Mouse (Mus musculus) liver, embryonic 13.5 days (tissue): ENCODE results near the gene Fam76b. TPM values are rescaled to one million over a fixed set of nuclear protein-coding genes. Genes with fewer than 3 reads are reported as not detected.

Experiments
- ATAC-seq: fragments of 200-750 bp; cut with Nextera tagmentation; 2 replicates; pipeline ENCODE4 v1.8.0; 2017; ENCODE audit warnings: low read depth, mild to moderate bottlenecking, moderate number of reproducible peaks, moderate library complexity
- DNase-seq: peaks from one replicate; pipeline ENCODE4 v3.0.0; 2022
- H3K27ac ChIP-seq: fragments of 300-500 bp; sonication (generic); 2 replicates; pipeline ENCODE4 v1.5.1; 2015; ENCODE audit warnings: moderate library complexity, mild to moderate bottlenecking, inconsistent platforms
- H3K27me3 ChIP-seq: fragments of 300-500 bp; sonication (generic); 2 replicates; pipeline ENCODE4 v1.6.1; 2015; ENCODE audit warnings: mild to moderate bottlenecking, inconsistent platforms
- H3K36me3 ChIP-seq: fragments of 300-500 bp; sonication (generic); 2 replicates; pipeline ENCODE4 v1.6.1; 2015; ENCODE audit warnings: mild to moderate bottlenecking, inconsistent platforms
- H3K4me1 ChIP-seq: fragments of 300-500 bp; sonication (generic); replicated peaks from 2 replicates; pipeline ENCODE4 v1.6.1; 2015; ENCODE audit warnings: inconsistent platforms
- H3K4me2 ChIP-seq: fragments of 300-500 bp; sonication (generic); 2 replicates; pipeline ENCODE4 v1.6.1; 2015; ENCODE audit warnings: inconsistent platforms, mild to moderate bottlenecking, moderate library complexity
- H3K4me3 ChIP-seq: fragments of 300-500 bp; sonication (generic); replicated peaks from 2 replicates; pipeline ENCODE4 v1.5.1; 2015; ENCODE audit warnings: mild to moderate bottlenecking, inconsistent platforms
- H3K9ac ChIP-seq: fragments of 300-500 bp; sonication (generic); 2 replicates; pipeline ENCODE4 v1.6.1; 2015; ENCODE audit warnings: mild to moderate bottlenecking, inconsistent platforms
- H3K9me3 ChIP-seq: fragments of 300-500 bp; sonication (generic); replicated peaks from 2 replicates; pipeline ENCODE4 v1.6.1; 2016; ENCODE audit warnings: inconsistent platforms
- WGBS: fragments of 180-500 bp; shearing (Covaris S2); methylation state at CpG from one replicate; pipeline ENCODE4 v1.1.7; 2015; ENCODE audit not compliant: insufficient replicate concordance; 5-methylcytosine and 5-hydroxymethylcytosine counted together
- polyA plus RNA-seq: library from polyadenylated mRNA; unstranded; fragments of >200 nt; fragmentation: Nextera tagmentation; extraction: Ambion mirVana; gene quantifications from 2 replicates; pipeline ENCODE4 v1.2.1, GENCODE M21; 2015

Fam76b gene
- polyA plus RNA-seq, 1 experiment from 2014 or later = 8.3 TPM

DNA sequence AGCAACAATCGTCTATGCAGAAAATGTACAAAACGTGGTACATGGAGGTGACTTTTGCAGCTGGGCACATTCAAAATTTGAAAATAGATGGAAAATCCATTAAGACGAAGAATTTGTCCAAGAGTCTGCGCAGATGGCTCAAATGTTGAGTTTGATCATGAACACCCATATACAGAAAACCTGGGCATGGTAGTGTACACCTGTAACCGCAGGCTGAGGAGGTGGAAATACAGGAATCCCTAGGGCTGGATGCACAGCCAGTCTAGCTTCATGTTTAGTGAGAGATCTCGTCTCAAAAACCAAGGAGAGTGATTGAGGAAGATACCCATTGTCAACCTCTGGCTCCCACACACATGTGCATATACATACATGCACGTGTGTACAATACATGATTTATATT lies 44.1 kb downstream of the Fam76b start:
- ATAC-seq (no peak), DNase-seq (no peak)
- Histone ChIP-seq H3K27me3 (no peaks in the 10 kb centered on the region), H3K9me3 (no peaks in the 10 kb centered on the region), H3K4me1 (no peaks in the 10 kb centered on the region), H3K36me3 (no peaks in the 10 kb centered on the region), H3K27ac (no peak overlapping the region), H3K9ac (no peak overlapping the region), H3K4me2 (no peak overlapping the region), H3K4me3 (no peak overlapping the region)
- WGBS = 56% methylated on average over 7 of the region's 7 CpGs

DNA sequence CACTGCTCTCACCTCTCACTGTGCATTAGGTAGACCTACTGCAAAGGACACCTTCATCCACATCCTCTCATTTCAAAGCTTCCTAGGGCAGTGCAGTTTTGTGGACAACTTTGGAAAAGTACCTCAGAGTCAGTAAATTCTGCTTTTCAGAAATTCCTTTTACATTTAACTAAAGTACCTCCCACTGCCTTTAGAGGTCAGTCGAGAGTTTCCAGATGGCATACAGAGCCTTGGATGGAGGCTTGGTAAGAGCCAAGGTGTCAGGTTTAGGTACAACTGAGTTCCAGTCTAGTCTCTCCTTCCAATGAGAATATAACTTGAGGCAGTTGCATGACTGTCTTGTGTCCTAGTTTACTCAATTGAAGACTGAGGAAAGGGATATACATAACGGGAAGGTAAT lies 46.8 kb downstream of the Fam76b start:
- no peak for ATAC-seq
- H3K27ac ChIP-seq = no peak overlapping the region
- no peaks in the 10 kb centered on the region for H3K9me3 ChIP-seq
- no peak overlapping the region for H3K4me3 ChIP-seq
- H3K27me3 ChIP-seq = no peaks in the 10 kb centered on the region
- H3K4me1 ChIP-seq = no peaks in the 10 kb centered on the region
- no peaks in the 10 kb centered on the region for H3K36me3 ChIP-seq
- no peak for DNase-seq
- WGBS = 35% methylated on average over 2 of the region's 2 CpGs
- H3K4me2 ChIP-seq = no peak overlapping the region
- H3K9ac ChIP-seq = no peak overlapping the region

DNA sequence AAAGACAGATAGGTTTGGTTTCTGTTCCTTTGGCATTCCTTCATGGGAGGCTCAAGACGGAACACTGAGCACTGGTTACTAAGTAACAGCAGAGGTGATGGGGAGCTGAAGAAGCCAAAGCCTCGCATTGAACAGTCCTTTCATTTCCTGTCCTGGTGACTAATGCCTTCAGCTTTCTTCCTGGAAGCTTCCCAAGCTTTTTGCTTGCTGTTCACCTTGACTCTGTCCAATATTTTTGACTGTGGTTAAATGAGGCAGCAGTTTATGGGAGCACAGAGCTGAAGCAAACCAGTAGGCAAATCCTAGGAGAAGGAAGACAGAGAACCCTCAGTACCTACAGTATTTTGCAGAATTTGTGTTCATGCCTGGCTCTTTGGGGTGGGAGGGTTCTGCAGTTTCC lies 47.8 kb downstream of the Fam76b start:
- Histone ChIP-seq H3K4me3 (no peak overlapping the region), H3K4me2 (no peak overlapping the region), H3K27ac (no peak overlapping the region), H3K27me3 (no peaks in the 10 kb centered on the region), H3K4me1 (no peaks in the 10 kb centered on the region), H3K9me3 (no peaks in the 10 kb centered on the region), H3K36me3 (no peaks in the 10 kb centered on the region), H3K9ac (no peak overlapping the region)
- DNase-seq (no peak), ATAC-seq (no peak)
- WGBS = 29% methylated on average over 2 of the region's 2 CpGs

DNA sequence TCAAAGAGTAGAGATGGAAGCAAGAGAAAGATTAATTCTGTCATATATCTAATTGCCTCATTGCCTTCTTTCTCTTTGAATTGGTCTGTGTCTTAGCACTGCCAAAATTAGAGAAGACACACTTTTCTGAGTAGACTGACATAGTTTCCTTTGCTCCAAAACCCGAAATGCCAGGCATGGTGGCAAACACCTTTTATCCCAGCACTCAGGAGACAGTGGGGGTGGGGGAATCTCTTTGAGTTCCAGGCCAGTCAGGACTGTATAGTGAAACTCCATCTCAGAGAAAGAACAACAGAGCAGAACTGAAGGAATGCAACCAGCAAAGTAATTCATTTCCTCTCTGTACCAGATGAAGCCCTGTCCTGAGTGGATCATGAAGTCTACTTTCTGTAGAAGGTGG lies 53.2 kb downstream of the Fam76b start:
- 19% methylated on average over 1 of the region's 1 CpGs for WGBS
- no peak for ATAC-seq

DNA sequence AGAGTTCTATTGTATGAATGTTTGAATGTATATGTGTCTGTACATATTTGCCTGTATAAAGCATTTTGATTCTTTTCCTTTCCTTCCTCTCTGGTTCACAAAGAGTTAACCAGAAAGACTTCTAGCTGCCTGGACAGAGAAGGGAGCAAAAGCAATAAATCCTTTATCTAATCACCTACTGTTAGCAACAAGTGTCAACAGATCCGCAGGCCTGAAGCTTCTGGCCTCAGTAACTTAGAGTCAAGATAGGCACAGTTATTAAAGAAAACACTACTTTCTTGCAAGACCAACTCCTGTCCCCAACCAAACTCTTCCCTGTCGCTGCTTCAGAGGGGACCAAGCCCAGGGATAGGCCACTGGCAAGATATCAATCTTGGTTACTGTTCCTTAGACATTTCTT lies 55.0 kb downstream of the Fam76b start:
- H3K27me3 ChIP-seq = no peaks in the 10 kb centered on the region
- H3K27ac ChIP-seq = no peak overlapping the region
- no peak for DNase-seq
- no peak overlapping the region for H3K9ac ChIP-seq
- no peaks in the 10 kb centered on the region for H3K9me3 ChIP-seq
- no peak overlapping the region for H3K4me3 ChIP-seq
- no peaks in the 10 kb centered on the region for H3K36me3 ChIP-seq
- no peaks in the 10 kb centered on the region for H3K4me1 ChIP-seq
- no peak overlapping the region for H3K4me2 ChIP-seq
- ATAC-seq = no peak
- WGBS = 17% methylated on average over 2 of the region's 2 CpGs

More for the DNA sequence above, 53.2 kb downstream of the Fam76b start:
- Histone ChIP-seq H3K27me3 (no peaks in the 10 kb centered on the region), H3K9me3 (no peaks in the 10 kb centered on the region), H3K4me2 (no peak overlapping the region), H3K36me3 (no peaks in the 10 kb centered on the region), H3K4me1 (no peaks in the 10 kb centered on the region), H3K4me3 (no peak overlapping the region), H3K9ac (no peak overlapping the region), H3K27ac (no peak overlapping the region)
- no peak for DNase-seq

DNA sequence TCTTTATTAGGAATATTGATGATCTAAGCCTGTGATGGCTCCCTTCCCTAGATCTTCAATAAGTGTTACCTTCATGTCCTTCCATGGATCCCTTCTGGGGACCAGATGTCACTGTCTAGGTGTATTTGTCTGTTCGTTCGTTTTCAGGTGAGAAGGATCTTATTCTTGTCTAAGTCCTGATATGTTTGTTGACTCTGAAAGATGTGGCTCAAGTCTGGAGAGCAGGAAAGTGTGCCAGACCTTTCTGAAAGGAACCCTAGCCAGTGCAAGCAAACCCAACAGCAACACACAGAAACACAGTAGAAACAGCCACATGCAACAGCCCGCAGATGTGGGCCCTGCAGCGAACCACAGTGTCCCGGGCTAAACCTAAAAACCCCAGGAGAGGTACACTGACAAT lies 61.5 kb downstream of the Fam76b start:
- Histone ChIP-seq H3K27ac (no peak overlapping the region), H3K9me3 (no peaks in the 10 kb centered on the region; the same call in 1 of the 2 replicates), H3K4me3 (no peak overlapping the region), H3K27me3 (no peaks in the 10 kb centered on the region), H3K4me2 (no peak overlapping the region), H3K9ac (no peak overlapping the region), H3K36me3 (no peaks in the 10 kb centered on the region), H3K4me1 (no peaks in the 10 kb centered on the region)
- DNase-seq (no peak), ATAC-seq (no peak)
- 56% methylated on average over 5 of the region's 5 CpGs for WGBS

DNA sequence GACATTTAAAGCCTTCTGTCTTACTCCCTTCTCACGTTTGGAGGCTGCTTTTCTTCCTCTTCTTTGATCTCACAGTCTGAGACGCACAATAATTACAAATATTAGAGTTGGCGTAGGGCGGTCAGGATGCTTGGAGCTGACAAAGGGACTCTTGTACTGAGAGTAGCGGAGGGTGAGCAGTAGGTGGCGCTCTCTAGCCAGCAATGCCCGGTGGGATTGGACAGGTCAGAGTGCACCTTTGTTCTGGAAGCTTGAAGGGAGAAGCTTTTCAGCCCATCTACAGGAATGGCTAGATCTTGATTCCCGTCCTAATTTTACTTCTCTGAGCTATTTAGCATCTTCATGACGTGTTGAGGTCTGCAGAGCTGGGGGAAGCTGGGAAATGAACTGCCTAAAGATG lies 62.1 kb downstream of the Fam76b start:
- ATAC-seq = no peak

DNA sequence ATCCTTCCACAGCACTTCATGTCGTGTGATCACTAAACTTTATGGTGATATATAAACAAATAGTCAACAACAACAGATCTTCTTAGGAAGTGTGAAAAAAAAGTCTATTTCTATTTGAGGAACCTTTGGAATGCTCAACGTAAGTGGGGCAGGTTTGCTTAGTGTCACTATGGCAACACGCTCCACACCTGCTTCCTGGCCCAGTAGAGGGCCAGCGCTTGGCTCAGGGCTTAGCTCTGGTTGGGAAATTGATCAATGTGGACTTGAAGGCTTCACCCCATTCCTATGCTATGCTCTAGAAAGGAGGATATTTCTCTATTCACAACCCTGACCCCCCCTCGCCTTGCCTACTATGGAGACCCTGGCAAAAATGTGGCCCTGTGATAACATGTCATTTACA lies 62.7 kb downstream of the Fam76b start:
- 38% methylated on average over 5 of the region's 5 CpGs for WGBS
- no peak for DNase-seq

More for the DNA sequence above, 62.1 kb downstream of the Fam76b start:
- H3K9ac ChIP-seq = no peak overlapping the region
- no peaks in the 10 kb centered on the region; the same call in 1 of the 2 replicates for H3K9me3 ChIP-seq
- H3K36me3 ChIP-seq = no peaks in the 10 kb centered on the region
- H3K4me3 ChIP-seq = no peak overlapping the region
- H3K27me3 ChIP-seq = no peaks in the 10 kb centered on the region
- DNase-seq = peak; percentile 2
- H3K4me1 ChIP-seq = no peaks in the 10 kb centered on the region
- no peak overlapping the region for H3K4me2 ChIP-seq
- 13% methylated on average over 9 of the region's 9 CpGs for WGBS
- H3K27ac ChIP-seq = no peak overlapping the region

DNA sequence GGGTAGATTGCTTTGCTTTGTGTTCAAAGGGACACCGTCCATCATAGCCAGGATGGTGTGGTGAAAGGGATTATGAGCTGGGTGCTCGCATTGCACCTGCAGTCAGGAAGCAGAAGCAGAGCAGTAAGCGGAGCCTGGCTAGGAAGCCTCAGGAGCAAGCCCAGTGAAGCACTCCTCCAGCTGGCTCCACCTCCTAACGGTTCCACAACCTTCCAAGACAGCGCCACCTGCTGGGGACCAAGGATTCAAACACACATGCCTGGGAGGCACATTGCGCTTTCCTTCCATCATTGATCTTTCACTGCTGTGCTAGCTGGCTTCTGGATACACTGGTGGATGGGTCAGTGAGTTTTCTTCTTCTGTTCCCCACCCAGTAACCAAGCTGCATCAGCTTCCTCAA lies 64.4 kb downstream of the Fam76b start:
- H3K9ac ChIP-seq = no peak overlapping the region
- H3K9me3 ChIP-seq = no peaks in the 10 kb centered on the region; the same call in 1 of the 2 replicates
- DNase-seq (no peak), ATAC-seq (no peak)
- H3K36me3 ChIP-seq = no peaks in the 10 kb centered on the region
- no peak overlapping the region for H3K4me3 ChIP-seq
- H3K27ac ChIP-seq = no peak overlapping the region
- H3K4me1 ChIP-seq = no peaks in the 10 kb centered on the region
- no peak overlapping the region for H3K4me2 ChIP-seq
- WGBS = 79% methylated on average over 6 of the region's 6 CpGs
- H3K27me3 ChIP-seq = no peaks in the 10 kb centered on the region

More for the DNA sequence above, 62.7 kb downstream of the Fam76b start:
- Histone ChIP-seq H3K4me3 (no peak overlapping the region), H3K9me3 (no peaks in the 10 kb centered on the region; the same call in 1 of the 2 replicates), H3K27me3 (no peaks in the 10 kb centered on the region), H3K27ac (no peak overlapping the region), H3K4me2 (no peak overlapping the region), H3K36me3 (no peaks in the 10 kb centered on the region), H3K9ac (no peak overlapping the region), H3K4me1 (no peaks in the 10 kb centered on the region)
- ATAC-seq = 0 out of 2 replicates have a peak, but pooled peaks have one; percentile 43

DNA sequence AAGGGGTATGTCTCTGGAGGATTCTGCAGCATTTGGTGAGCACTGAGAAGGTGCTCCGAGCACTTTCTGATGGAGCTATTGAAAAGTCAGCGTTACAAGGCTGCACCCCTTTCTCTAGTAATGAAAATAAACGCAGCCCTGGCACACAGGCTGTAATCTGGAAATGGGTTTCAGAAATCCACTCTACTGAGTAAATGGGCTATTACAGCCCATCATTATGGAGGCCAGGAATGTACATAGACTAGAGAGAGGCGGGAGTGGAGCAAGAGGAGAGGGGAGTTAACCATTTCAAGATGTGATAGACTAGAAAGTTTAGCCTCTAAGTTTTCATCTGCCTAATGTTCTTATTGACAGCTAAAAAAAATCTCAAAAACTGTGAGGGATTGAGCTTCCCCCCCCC lies 65.5 kb downstream of the Fam76b start:
- Histone ChIP-seq H3K4me1 (no peaks in the 10 kb centered on the region), H3K36me3 (no peaks in the 10 kb centered on the region), H3K9me3 (no peaks in the 10 kb centered on the region; the same call in 1 of the 2 replicates), H3K27ac (no peak overlapping the region), H3K27me3 (no peaks in the 10 kb centered on the region), H3K9ac (no peak overlapping the region), H3K4me2 (no peak overlapping the region), H3K4me3 (no peak overlapping the region)
- 67% methylated on average over 4 of the region's 4 CpGs for WGBS
- no peak for DNase-seq
- ATAC-seq = no peak

DNA sequence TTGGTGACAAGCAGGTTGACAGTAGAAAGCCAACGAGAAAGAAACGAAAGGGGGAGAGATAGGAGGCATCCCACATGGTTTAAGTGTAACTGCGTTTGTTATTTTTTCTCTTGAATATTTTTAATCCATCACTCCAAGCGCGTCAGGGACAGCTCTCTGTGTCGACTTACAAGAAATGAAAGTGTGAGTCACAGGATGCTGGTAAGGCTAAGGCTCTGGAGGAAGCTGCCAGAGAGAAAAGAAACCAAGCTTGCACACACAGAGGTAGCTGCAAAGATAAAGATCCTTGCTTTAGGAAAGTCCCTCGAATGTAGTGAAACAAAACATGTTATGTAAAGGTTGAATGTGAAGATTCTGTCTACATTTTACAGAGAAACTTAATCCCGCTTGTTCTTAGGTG lies 67.0 kb downstream of the Fam76b start:
- DNase-seq (no peak), ATAC-seq (no peak)
- Histone ChIP-seq H3K9ac (no peak overlapping the region), H3K9me3 (no peaks in the 10 kb centered on the region; the same call in 1 of the 2 replicates), H3K4me1 (no peaks in the 10 kb centered on the region), H3K4me3 (no peak overlapping the region), H3K27me3 (no peaks in the 10 kb centered on the region), H3K36me3 (no peaks in the 10 kb centered on the region), H3K4me2 (no peak overlapping the region), H3K27ac (no peak overlapping the region)
- WGBS = 47% methylated on average over 8 of the region's 8 CpGs

DNA sequence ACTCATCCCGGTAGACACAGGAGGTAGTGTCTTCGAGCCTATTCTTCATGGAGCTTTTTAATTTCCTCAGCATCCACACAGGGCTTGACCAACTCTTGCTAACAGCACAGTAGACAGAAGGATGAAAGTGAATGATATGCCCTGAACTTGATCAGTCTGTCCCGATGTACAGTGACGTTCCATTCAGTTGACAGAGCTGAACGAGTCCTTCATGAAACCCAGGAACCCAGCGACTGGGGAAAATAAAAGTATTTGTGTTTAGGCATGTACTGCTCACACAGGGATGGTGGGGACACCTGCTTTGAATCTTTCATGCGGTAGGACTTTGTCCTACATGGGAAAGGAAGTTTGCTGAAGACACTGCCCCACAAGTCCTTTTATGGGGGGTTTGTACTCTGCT lies 67.4 kb downstream of the Fam76b start:
- no peaks in the 10 kb centered on the region; the same call in 1 of the 2 replicates for H3K9me3 ChIP-seq
- 68% methylated on average over 7 of the region's 7 CpGs for whole genome bisulfite sequencing
- no peaks in the 10 kb centered on the region for H3K36me3 ChIP-seq

More for the DNA sequence above, 67.4 kb downstream of the Fam76b start:
- no peak overlapping the region for H3K4me3 ChIP-seq
- no peak overlapping the region for H3K9ac ChIP-seq
- DNase-seq (no peak), ATAC-seq (no peak)
- no peaks in the 10 kb centered on the region for H3K4me1 ChIP-seq
- H3K27ac ChIP-seq = no peak overlapping the region
- no peaks in the 10 kb centered on the region for H3K27me3 ChIP-seq
- H3K4me2 ChIP-seq = no peak overlapping the region
